Mouse (Mus musculus) intestine, embryonic 16.5 days (tissue): ENCODE data around the gene Inhbe. TPM values are rescaled to one million over a fixed set of nuclear protein-coding genes. Genes with fewer than 3 reads are reported as not detected.
"Not testable (repeated sequence)": the region's sequence is repeated elsewhere in the genome, so short reads cannot be mapped to it uniquely, and the experiment has no call there.

Source experiments
- ATAC-seq: fragments of 200-750 bp; cut with Nextera tagmentation; 2 replicates; pipeline ENCODE4 v1.8.0; 2017; ENCODE audit warnings: moderate TSS enrichment, moderate library complexity
- H3K27ac ChIP-seq: fragments of 300-500 bp; sonication (generic); 2 replicates; pipeline ENCODE4 v1.5.1; 2014; ENCODE audit warnings: mild to moderate bottlenecking, low read length
- H3K27me3 ChIP-seq: fragments of 300-500 bp; sonication (generic); replicated peaks from 2 replicates; pipeline ENCODE4 v1.6.1; 2014; ENCODE audit warnings: low read length, control low read depth, mixed read lengths; ENCODE audit not compliant: control insufficient read depth, insufficient read depth
- H3K36me3 ChIP-seq: fragments of 300-500 bp; sonication (generic); 2 replicates; pipeline ENCODE4 v1.6.1; 2014; ENCODE audit warnings: low read length, control low read depth; ENCODE audit not compliant: control insufficient read depth, insufficient read depth
- H3K4me1 ChIP-seq: fragments of 300-500 bp; sonication (generic); 2 replicates; pipeline ENCODE4 v1.6.1; 2014; ENCODE audit warnings: low read length, control low read depth, mixed read lengths; ENCODE audit not compliant: control insufficient read depth, insufficient read depth
- H3K4me2 ChIP-seq: fragments of 300-500 bp; sonication (generic); 2 replicates; pipeline ENCODE4 v1.6.1; 2014; ENCODE audit warnings: low read depth, low read length, control low read depth
- H3K4me3 ChIP-seq: fragments of 300-500 bp; sonication (generic); 2 replicates; pipeline ENCODE4 v1.5.1; 2014; ENCODE audit warnings: mild to moderate bottlenecking, low read length
- H3K9ac ChIP-seq: fragments of 300-500 bp; sonication (generic); 2 replicates; pipeline ENCODE4 v1.6.1; 2014; ENCODE audit warnings: low read depth, low read length
- H3K9me3 ChIP-seq: fragments of 300-500 bp; sonication (generic); 2 replicates; pipeline ENCODE4 v1.6.1; 2016; ENCODE audit warnings: low read length, control low read depth; ENCODE audit not compliant: control insufficient read depth
- WGBS: fragments of 180-500 bp; shearing (Covaris S2); extraction: QIAGEN DNeasy Blood & Tissue Kit; methylation state at CpG from one replicate; pipeline ENCODE4 v1.1.7; 2014; 5-methylcytosine and 5-hydroxymethylcytosine counted together
- polyA plus RNA-seq: library from polyadenylated mRNA; unstranded; fragments of >200 nt; fragmentation: Nextera tagmentation; extraction: Ambion mirVana; gene quantifications from 2 replicates; pipeline ENCODE4 v1.2.1, GENCODE M21; 2015

Inhbe gene
- polyA plus RNA-seq, 1 experiment from 2014 or later = not detected

DNA sequence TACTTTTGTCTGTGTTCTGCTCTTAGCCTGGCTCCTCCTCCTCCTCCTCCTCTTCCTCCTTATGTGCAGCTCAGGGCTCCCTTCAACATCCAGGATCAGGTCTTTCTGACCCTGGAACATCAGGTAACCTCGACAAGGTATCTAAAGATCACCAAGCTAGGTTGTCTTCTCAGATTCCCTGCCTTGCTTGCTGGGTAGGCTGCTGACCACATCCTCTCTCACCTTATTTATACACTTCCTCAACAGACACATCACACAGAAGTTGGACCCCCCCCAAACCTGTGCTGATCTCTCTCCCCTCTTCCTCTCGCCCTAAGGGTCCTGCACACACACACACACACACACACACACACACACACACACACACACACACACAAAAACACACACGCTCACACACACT, 32.6 kb downstream of the Inhbe start, which contains the start of gene Arhgap9:
TSS of gene Arhgap9 (plus strand) at position 344 of the 400 bp plus-strand sequence.
- H3K27ac ChIP-seq = 0 out of 2 replicates have a peak within 1 kb of the TSS, but pooled peaks have one; percentile 8
- H3K9me3 ChIP-seq = no peaks in the 10 kb centered on the region
- no peak within 1 kb of the TSS for H3K4me2 ChIP-seq
- H3K4me3 ChIP-seq = no peak within 1 kb of the TSS
- no peak for ATAC-seq
- H3K4me1 ChIP-seq = peaks cover 16% of the 10 kb centered on the region
- 71% methylated on average over 3 of the region's 3 CpGs for WGBS
- no peaks in the 10 kb centered on the region for H3K36me3 ChIP-seq
- 0 out of 2 replicates have a peak within 1 kb of the TSS, but pooled peaks have one; percentile 2 for H3K9ac ChIP-seq
- H3K27me3 ChIP-seq = 0 out of 2 replicates have a peak, but pooled peaks cover 5% of the 10 kb centered on the region

- Histone ChIP-seq H3K9me3 (no peaks in the 10 kb centered on the region), H3K27ac (no peak overlapping the region), H3K4me1 (0 out of 2 replicates have a peak, but pooled peaks cover 3% of the 10 kb centered on the region), H3K9ac (no peak overlapping the region), H3K4me3 (no peak overlapping the region), H3K4me2 (no peak overlapping the region), H3K36me3 (no peaks in the 10 kb centered on the region), H3K27me3 (0 out of 2 replicates have a peak, but pooled peaks cover 2% of the 10 kb centered on the region)
- ATAC-seq = no peak
- WGBS = 73% methylated on average over 7 of the region's 7 CpGs
Observed at GRCm38 (mm10) chr10:127319969-127320368, 34.2 kb downstream of the Inhbe start.

DNA sequence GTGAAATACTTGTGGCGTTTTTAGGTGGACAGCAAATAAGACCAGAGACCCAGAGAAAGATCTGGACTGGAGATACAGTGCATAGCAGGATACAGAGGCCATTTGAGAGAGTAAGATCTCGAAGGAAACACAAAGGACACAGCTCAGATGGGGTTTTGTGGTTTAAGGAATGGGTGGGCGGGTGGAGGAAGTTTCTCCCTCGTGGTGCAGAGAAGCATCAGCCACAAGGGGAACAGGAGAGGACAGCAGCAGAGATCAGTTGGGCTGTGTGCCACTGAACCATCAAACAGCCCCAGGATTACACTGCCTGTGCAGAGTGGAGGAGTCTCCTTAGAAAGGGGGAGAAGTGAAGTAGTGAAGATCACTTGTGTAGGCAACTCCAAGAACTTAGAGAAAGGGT, 36.2 kb downstream of the Inhbe start:
- H3K4me1 ChIP-seq = 0 out of 2 replicates have a peak, but pooled peaks cover 3% of the 10 kb centered on the region
- H3K36me3 ChIP-seq = no peaks in the 10 kb centered on the region
- H3K27me3 ChIP-seq = no peaks in the 10 kb centered on the region
- H3K4me3 ChIP-seq = no peak overlapping the region
- no peak overlapping the region for H3K27ac ChIP-seq
- H3K9ac ChIP-seq = no peak overlapping the region
- no peak for ATAC-seq
- H3K9me3 ChIP-seq = no peaks in the 10 kb centered on the region
- no peak overlapping the region for H3K4me2 ChIP-seq
- WGBS = 39% methylated on average over 4 of the region's 4 CpGs

- no peaks in the 10 kb centered on the region for H3K36me3 ChIP-seq
- H3K9me3 ChIP-seq = no peaks in the 10 kb centered on the region
- H3K4me2 ChIP-seq = no peak overlapping the region
- no peaks in the 10 kb centered on the region for H3K27me3 ChIP-seq
- no peak for ATAC-seq
- H3K9ac ChIP-seq = no peak overlapping the region
- no peak overlapping the region for H3K4me3 ChIP-seq
- no peak overlapping the region for H3K27ac ChIP-seq
- 0 out of 2 replicates have a peak, but pooled peaks cover 4% of the 10 kb centered on the region for H3K4me1 ChIP-seq
- WGBS = 67% methylated on average over 2 of the region's 2 CpGs
Observed at GRCm38 (mm10) chr10:127317277-127317676, 36.9 kb downstream of the Inhbe start.

GRCm38 (mm10) chr10:127314950-127315349, 39.3 kb downstream of the Inhbe start:
- H3K36me3 ChIP-seq, H3K4me3 ChIP-seq, H3K27me3 ChIP-seq, H3K9me3 ChIP-seq, ATAC-seq, H3K9ac ChIP-seq, H3K4me2 ChIP-seq, H3K27ac ChIP-seq: not testable (repeated sequence)
- 71% methylated on average over 1 of the region's 1 CpGs for WGBS
- H3K4me1 ChIP-seq = peaks cover 14% of the 10 kb centered on the region

- H3K9ac ChIP-seq, H3K27ac ChIP-seq, H3K36me3 ChIP-seq, H3K27me3 ChIP-seq, H3K9me3 ChIP-seq, H3K4me3 ChIP-seq, H3K4me2 ChIP-seq, ATAC-seq: not testable (repeated sequence)
- 95% methylated on average over 5 of the region's 5 CpGs for WGBS
- peaks cover 14% of the 10 kb centered on the region for H3K4me1 ChIP-seq
Observed at GRCm38 (mm10) chr10:127313516-127313915, 40.7 kb downstream of the Inhbe start.

- Histone ChIP-seq H3K4me3 (no peak overlapping the region), H3K27me3 (no peaks in the 10 kb centered on the region), H3K36me3 (peaks cover 9% of the 10 kb centered on the region), H3K9me3 (no peaks in the 10 kb centered on the region), H3K9ac (no peak overlapping the region), H3K27ac (no peak overlapping the region), H3K4me2 (no peak overlapping the region), H3K4me1 (peaks cover 14% of the 10 kb centered on the region)
- 62% methylated on average over 4 of the region's 4 CpGs for WGBS
- ATAC-seq = no peak
Observed at GRCm38 (mm10) chr10:127312858-127313257, 41.4 kb downstream of the Inhbe start.

DNA sequence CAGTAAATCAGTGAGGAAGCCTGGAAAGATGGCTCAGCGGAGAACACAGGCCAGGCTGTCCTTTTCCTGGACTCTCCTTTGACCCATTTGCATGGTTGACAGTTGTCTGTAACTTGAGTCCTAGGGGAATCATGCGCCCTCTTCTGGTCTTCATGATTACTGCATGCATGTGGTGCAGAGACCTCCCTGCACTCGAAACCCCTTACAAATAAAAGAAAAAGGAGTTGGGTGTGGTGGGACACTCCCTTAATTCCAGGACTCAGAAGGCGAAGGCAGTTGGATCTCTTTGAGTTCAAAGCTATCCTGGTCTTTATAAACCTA, 41.9 kb downstream of the Inhbe start:
- peak overlapping the region; percentile 63 for H3K4me2 ChIP-seq
- H3K27ac ChIP-seq = peak overlapping the region; percentile 61
- peaks cover 15% of the 10 kb centered on the region for H3K36me3 ChIP-seq
- 2% methylated on average over 4 of the region's 4 CpGs for WGBS
- H3K4me1 ChIP-seq = peaks cover 14% of the 10 kb centered on the region
- ATAC-seq = peak; percentile 47
- H3K4me3 ChIP-seq = peak overlapping the region; percentile 80
- H3K27me3 ChIP-seq = no peaks in the 10 kb centered on the region
- H3K9ac ChIP-seq = peak overlapping the region; percentile 88
- no peaks in the 10 kb centered on the region for H3K9me3 ChIP-seq

DNA sequence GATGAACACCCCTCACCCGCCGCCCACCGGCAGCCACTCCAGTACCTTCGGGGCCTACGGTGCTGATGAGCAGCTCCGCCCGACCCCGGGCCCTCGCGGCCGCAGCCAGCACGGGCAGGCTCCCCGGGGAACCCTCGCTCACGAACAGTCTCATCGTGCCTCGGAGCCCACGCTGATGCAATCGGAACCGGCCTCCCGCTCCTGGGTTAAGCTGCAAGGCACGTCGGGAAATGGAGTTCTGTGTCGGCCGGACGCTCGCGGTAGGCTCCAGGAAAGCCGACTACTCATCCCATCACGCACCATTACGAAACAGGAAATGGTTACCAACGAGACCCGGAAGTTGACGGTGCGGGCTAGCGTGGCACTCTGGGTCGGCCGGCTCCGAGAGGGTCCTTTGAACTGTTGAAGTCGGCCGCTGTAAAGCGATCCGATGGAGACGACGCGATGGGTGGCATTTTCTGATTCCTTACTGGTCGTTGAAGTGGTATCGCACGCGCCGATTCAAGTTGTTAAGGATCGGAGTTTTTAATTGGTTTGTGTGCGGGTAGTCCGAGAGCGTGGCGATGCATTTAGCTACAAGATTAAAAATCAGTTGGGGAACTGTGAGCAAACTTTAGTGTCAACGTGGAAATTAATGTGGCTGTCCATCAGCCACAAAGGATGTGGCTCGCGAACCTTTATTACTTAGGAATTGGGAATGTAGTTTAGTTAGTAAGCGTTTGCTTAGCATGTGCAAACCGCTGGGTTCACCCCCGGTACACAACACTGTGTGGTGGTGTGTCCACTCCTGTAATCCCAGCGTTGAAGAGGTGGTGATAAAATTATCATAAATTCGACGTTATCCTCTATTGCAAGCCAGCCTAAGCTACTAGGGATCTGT, 42.5 kb downstream of the Inhbe start, which contains the start of gene Mars:
TSS of gene Mars (minus strand) at position 311 of the 880 bp plus-strand sequence.
- peak; percentile 98 for ATAC-seq

More for the DNA sequence above, 42.5 kb downstream of the Inhbe start, which contains the start of gene Mars:
- H3K9ac ChIP-seq = peak within 1 kb of the TSS; percentile 88
- peak within 1 kb of the TSS; percentile 76 for H3K27ac ChIP-seq
- H3K27me3 ChIP-seq = no peaks in the 10 kb centered on the region
- peaks cover 14% of the 10 kb centered on the region for H3K4me1 ChIP-seq
- peak within 1 kb of the TSS; percentile 80 for H3K4me3 ChIP-seq
- H3K36me3 ChIP-seq = peaks cover 16% of the 10 kb centered on the region
- H3K9me3 ChIP-seq = no peaks in the 10 kb centered on the region
- H3K4me2 ChIP-seq = peak within 1 kb of the TSS; percentile 70
- WGBS = under 1% methylated on average over 65 of the region's 65 CpGs
